Mouse (Mus musculus): ENCODE data around the gene Ascc2. TPM values are rescaled to one million over a fixed set of nuclear protein-coding genes. Genes with fewer than 3 reads are reported as not detected.

Ascc2 gene
- polyA plus RNA-seq, 1 experiment from 2014 or later, result 36.6 TPM

DNA sequence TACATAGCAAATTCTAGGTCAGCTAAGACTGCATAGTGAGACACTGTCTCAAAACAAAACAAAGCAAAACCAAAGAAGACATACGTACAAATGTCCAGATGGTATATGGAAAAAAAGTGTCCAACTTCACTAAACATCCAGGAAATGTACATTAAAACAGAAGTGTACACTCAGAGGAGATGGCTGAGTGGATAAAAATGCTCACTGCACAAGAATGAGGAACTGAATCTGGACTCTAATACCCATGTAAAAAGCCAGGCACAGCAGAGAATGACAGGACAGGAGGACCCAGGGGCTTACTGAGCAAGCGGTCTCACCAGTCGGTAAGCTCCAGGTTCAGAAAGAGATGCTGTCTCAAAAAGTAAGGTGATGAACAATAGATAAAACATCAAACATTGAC is 37.6 kb upstream of the Ascc2 start:
- H3K4me3 ChIP-seq (ENCODE audit: low read depth, low read length), result no peak overlapping the region
- 91% methylated on average over 3 of the region's 3 CpGs for WGBS

GRCm38 (mm10) chr11:4601890-4602289 is 35.7 kb upstream of the Ascc2 start:
- Histone ChIP-seq H3K36me3 (ENCODE audit: insufficient read depth) (no peaks in the 10 kb centered on the region), H3K9me3 (ENCODE audit: low read depth, low read length) (no peaks in the 10 kb centered on the region), H3K4me1 (ENCODE audit: insufficient read depth) (no peaks in the 10 kb centered on the region; the same call in 1 of the 2 replicates), H3K4me2 (no peak overlapping the region), H3K4me3 (ENCODE audit: low read depth, low read length) (no peak overlapping the region), H3K9ac (no peak overlapping the region), H3K27ac (ENCODE audit: low read depth) (no peak overlapping the region), H3K27me3 (ENCODE audit: insufficient read depth, low read length) (no peaks in the 10 kb centered on the region)
- TF ChIP-seq CTCF (IDR thresholded peaks at IDR 0.05; ENCODE audit: low read depth), result no peak
- WGBS, result 86% methylated on average over 5 of the region's 5 CpGs
- DNase-seq (no peak), ATAC-seq (ENCODE audit: insufficient read depth) (no peak)

More for the DNA sequence above, 37.6 kb upstream of the Ascc2 start:
- H3K27me3 ChIP-seq (ENCODE audit: insufficient read depth, low read length), result no peaks in the 10 kb centered on the region
- no peak for TF ChIP-seq CTCF (IDR thresholded peaks at IDR 0.05; ENCODE audit: low read depth)
- no peak overlapping the region for H3K9ac ChIP-seq
- H3K36me3 ChIP-seq (ENCODE audit: insufficient read depth), result no peaks in the 10 kb centered on the region
- no peak overlapping the region for H3K27ac ChIP-seq (ENCODE audit: low read depth)
- ATAC-seq (ENCODE audit: insufficient read depth) (no peak), DNase-seq (no peak)
- no peaks in the 10 kb centered on the region for H3K9me3 ChIP-seq (ENCODE audit: low read depth, low read length)
- no peak overlapping the region for H3K4me2 ChIP-seq
- no peaks in the 10 kb centered on the region; the same call in 1 of the 2 replicates for H3K4me1 ChIP-seq (ENCODE audit: insufficient read depth)

DNA sequence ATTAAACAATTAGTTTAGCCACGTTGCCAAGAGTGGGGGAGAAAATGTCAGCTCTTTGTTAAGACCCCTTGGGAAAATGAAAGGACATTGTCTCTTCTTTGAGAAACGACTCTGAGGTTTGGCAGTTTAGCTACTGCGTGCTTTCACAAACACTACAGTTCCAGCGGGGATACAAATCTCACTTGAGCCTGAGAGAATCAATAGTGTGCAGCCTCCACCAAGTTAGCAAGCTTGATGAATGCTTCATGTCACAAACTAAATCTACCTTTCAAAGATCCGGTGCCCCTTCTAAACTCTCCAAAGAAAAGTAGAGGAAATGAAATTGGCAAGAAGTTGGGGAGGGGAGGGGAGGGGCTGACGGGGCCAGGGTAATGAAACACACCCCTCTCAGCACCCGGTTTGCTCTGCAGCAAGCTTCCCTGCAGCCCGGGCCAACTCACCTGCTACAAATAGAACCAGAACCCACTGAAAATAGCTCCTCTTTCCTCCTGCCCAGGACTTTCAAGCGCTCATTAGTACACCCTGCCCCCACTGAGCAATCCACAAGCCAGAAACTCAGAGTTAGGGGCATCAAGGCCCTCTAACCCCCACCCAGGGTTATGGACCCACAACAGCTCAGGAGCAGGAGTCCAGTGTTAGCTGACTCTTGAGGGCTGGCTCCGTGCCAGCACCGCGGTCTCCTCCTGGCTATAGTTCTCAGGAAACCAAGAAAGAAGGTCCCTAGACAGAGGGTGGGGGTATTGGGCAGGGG is 34.7 kb upstream of the Ascc2 start:
- ATAC-seq (ENCODE audit: insufficient read depth), result 0 out of 2 replicates have a peak, but pooled peaks have one; percentile 24
- 33% methylated on average over 12 of the region's 12 CpGs for WGBS
- H3K4me3 ChIP-seq (ENCODE audit: low read depth, low read length), result no peak overlapping the region
- no peaks in the 10 kb centered on the region for H3K27me3 ChIP-seq (ENCODE audit: insufficient read depth, low read length)
- H3K4me1 ChIP-seq (ENCODE audit: insufficient read depth), result no peaks in the 10 kb centered on the region; the same call in 1 of the 2 replicates
- peak; percentile 70 for DNase-seq
- H3K9ac ChIP-seq, result no peak overlapping the region
- H3K9me3 ChIP-seq (ENCODE audit: low read depth, low read length), result no peaks in the 10 kb centered on the region
- no peak overlapping the region for H3K27ac ChIP-seq (ENCODE audit: low read depth)
- no peak for TF ChIP-seq CTCF (IDR thresholded peaks at IDR 0.05; ENCODE audit: low read depth)
- peak overlapping the region; percentile 35 for H3K4me2 ChIP-seq
- H3K36me3 ChIP-seq (ENCODE audit: insufficient read depth), result no peaks in the 10 kb centered on the region

- Histone ChIP-seq H3K27me3 (ENCODE audit: insufficient read depth, low read length) (no peaks in the 10 kb centered on the region), H3K4me1 (ENCODE audit: insufficient read depth) (no peaks in the 10 kb centered on the region; the same call in 1 of the 2 replicates), H3K9ac (no peak overlapping the region), H3K9me3 (ENCODE audit: low read depth, low read length) (no peaks in the 10 kb centered on the region), H3K36me3 (ENCODE audit: insufficient read depth) (no peaks in the 10 kb centered on the region), H3K4me2 (no peak overlapping the region), H3K27ac (ENCODE audit: low read depth) (no peak overlapping the region), H3K4me3 (ENCODE audit: low read depth, low read length) (no peak overlapping the region)
- ATAC-seq (ENCODE audit: insufficient read depth) (no peak), DNase-seq (peak; percentile 16)
- TF ChIP-seq CTCF (IDR thresholded peaks at IDR 0.05; ENCODE audit: low read depth), result no peak
- 11% methylated on average over 6 of the region's 6 CpGs for WGBS
These were observed 33.1 kb upstream of the Ascc2 start for GRCm38 (mm10) chr11:4604441-4604840.

GRCm38 (mm10) chr11:4605414-4605813 is 32.1 kb upstream of the Ascc2 start:
- peak; percentile 28 for DNase-seq
- no peaks in the 10 kb centered on the region for H3K27me3 ChIP-seq (ENCODE audit: insufficient read depth, low read length)

GRCm38 (mm10) chr11:4606541-4606940 is 31.0 kb upstream of the Ascc2 start:
- no peaks in the 10 kb centered on the region for H3K36me3 ChIP-seq (ENCODE audit: insufficient read depth)
- TF ChIP-seq CTCF (IDR thresholded peaks at IDR 0.05; ENCODE audit: low read depth), result no peak
- no peaks in the 10 kb centered on the region for H3K9me3 ChIP-seq (ENCODE audit: low read depth, low read length)
- no peaks in the 10 kb centered on the region; the same call in 1 of the 2 replicates for H3K4me1 ChIP-seq (ENCODE audit: insufficient read depth)
- ATAC-seq (ENCODE audit: insufficient read depth) (no peak), DNase-seq (no peak)
- H3K9ac ChIP-seq, result no peak overlapping the region
- H3K27me3 ChIP-seq (ENCODE audit: insufficient read depth, low read length), result no peaks in the 10 kb centered on the region
- H3K4me2 ChIP-seq, result no peak overlapping the region
- 50% methylated on average over 1 of the region's 1 CpGs for WGBS
- H3K27ac ChIP-seq (ENCODE audit: low read depth), result no peak overlapping the region
- H3K4me3 ChIP-seq (ENCODE audit: low read depth, low read length), result no peak overlapping the region

More at GRCm38 (mm10) chr11:4605414-4605813, 32.1 kb upstream of the Ascc2 start:
- no peaks in the 10 kb centered on the region for H3K36me3 ChIP-seq (ENCODE audit: insufficient read depth)
- no peak overlapping the region for H3K27ac ChIP-seq (ENCODE audit: low read depth)
- H3K9me3 ChIP-seq (ENCODE audit: low read depth, low read length), result no peaks in the 10 kb centered on the region
- no peak overlapping the region for H3K4me2 ChIP-seq
- ATAC-seq (ENCODE audit: insufficient read depth), result no peak
- 52% methylated on average over 7 of the region's 7 CpGs for WGBS
- no peak overlapping the region for H3K9ac ChIP-seq
- H3K4me1 ChIP-seq (ENCODE audit: insufficient read depth), result no peaks in the 10 kb centered on the region; the same call in 1 of the 2 replicates
- no peak overlapping the region for H3K4me3 ChIP-seq (ENCODE audit: low read depth, low read length)
- TF ChIP-seq CTCF (IDR thresholded peaks at IDR 0.05; ENCODE audit: low read depth), result no peak

GRCm38 (mm10) chr11:4611904-4612303 is 25.6 kb upstream of the Ascc2 start:
- DNase-seq (no peak), ATAC-seq (ENCODE audit: insufficient read depth) (no peak)
- Histone ChIP-seq H3K9me3 (ENCODE audit: low read depth, low read length) (no peaks in the 10 kb centered on the region), H3K36me3 (ENCODE audit: insufficient read depth) (no peaks in the 10 kb centered on the region), H3K27ac (ENCODE audit: low read depth) (no peak overlapping the region), H3K4me1 (ENCODE audit: insufficient read depth) (no peaks in the 10 kb centered on the region), H3K27me3 (ENCODE audit: insufficient read depth, low read length) (no peaks in the 10 kb centered on the region), H3K4me3 (ENCODE audit: low read depth, low read length) (no peak overlapping the region), H3K4me2 (no peak overlapping the region), H3K9ac (no peak overlapping the region)
- no peak for TF ChIP-seq CTCF (IDR thresholded peaks at IDR 0.05; ENCODE audit: low read depth)
- 68% methylated on average over 2 of the region's 2 CpGs for WGBS

Measured in lung, embryonic 14.5 days (tissue).